Mouse (Mus musculus) G1E (cell line): ENCODE results near the gene Vmn1r196. TPM values are rescaled to one million over a fixed set of nuclear protein-coding genes. Genes with fewer than 3 reads are reported as not detected.
"Not testable (repeated sequence)": the region's sequence is repeated elsewhere in the genome, so short reads cannot be mapped to it uniquely, and the experiment has no call there.

ENCODE experiments used
- ATAC-seq: 2 replicates; pipeline ENCODE4 v1.8.0; 2016; ENCODE audit warnings: mild to moderate bottlenecking; ENCODE audit not compliant: insufficient number of reproducible peaks, poor library complexity, low FRiP score, severe bottlenecking; ENCODE audit errors: extremely low read depth
- DNase-seq: peaks from one replicate; pipeline ENCODE4 v3.0.0; 2012; ENCODE audit warnings: low spot score
- H3K27me3 ChIP-seq: 2 replicates; pipeline ENCODE4 v1.6.1; 2012; ENCODE audit warnings: mild to moderate bottlenecking, low read length, inconsistent platforms; ENCODE audit not compliant: insufficient read depth
- H3K36me3 ChIP-seq: replicated peaks from 2 replicates; pipeline ENCODE3; 2012; ENCODE audit warnings: mild to moderate bottlenecking, inconsistent platforms
- H3K4me1 ChIP-seq: 2 replicates; pipeline ENCODE4 v1.6.1; 2012; ENCODE audit warnings: low read depth, low read length, inconsistent platforms, mixed read lengths; ENCODE audit not compliant: insufficient read depth
- H3K4me3 ChIP-seq: 2 replicates; pipeline ENCODE4 v1.5.1; 2012; ENCODE audit warnings: low read depth, mild to moderate bottlenecking, inconsistent platforms, low read length, moderate library complexity, mixed read lengths
- H3K9me3 ChIP-seq: replicated peaks from 2 replicates; pipeline ENCODE4 v1.6.1; 2012; ENCODE audit warnings: inconsistent platforms
- CTCF ChIP-seq: IDR thresholded peaks from 2 replicates; pipeline ENCODE4 v1.5.1; 2012; ENCODE audit warnings: low read depth, low read length, inconsistent platforms, mixed read lengths
- GATA1 ChIP-seq: IDR thresholded peaks from 2 replicates; pipeline ENCODE4 v1.6.1; 2012; ENCODE audit warnings: borderline replicate concordance, low read length, inconsistent platforms, mixed read lengths
- GATA2 ChIP-seq: IDR thresholded peaks from 2 replicates; pipeline ENCODE4 v1.6.1; 2012; ENCODE audit warnings: low read depth, low read length, inconsistent platforms, borderline replicate concordance
- POLR2AphosphoS5 ChIP-seq: IDR thresholded peaks from 2 replicates; pipeline ENCODE4 v1.6.1; 2012; ENCODE audit warnings: low read depth, low read length, inconsistent platforms; ENCODE audit not compliant: insufficient replicate concordance
- TAL1 ChIP-seq: conservative IDR thresholded peaks from 2 replicates; pipeline ENCODE4 v1.6.1; 2012; ENCODE audit warnings: low read depth, low read length, inconsistent platforms, mixed read lengths
- polyA plus RNA-seq: library from polyadenylated mRNA; stranded (reverse); fragments of >175 nt; gene quantifications from 2 replicates; pipeline ENCODE4 v1.2.3, GENCODE M21; 2012
- total RNA-seq, 2 experiments: library from RNA; stranded (forward) in 1 of 2; stranded (reverse) in 1 of 2; fragments of 200-1000 nt in 1 of 2; fragments of >200 nt in 1 of 2; fragmentation: Nextera tagmentation in 1 of 2; gene quantifications; 2 replicates each; pipeline ENCODE4 v1.2.3; 2014 to 2017

Vmn1r196 gene
- total RNA-seq (2014; fragmentation: Nextera tagmentation) (not detected in 2 replicates), total RNA-seq (2017) (0.05 and 0.06 TPM in 2 replicates), polyA plus RNA-seq (not detected in 2 replicates)

DNA sequence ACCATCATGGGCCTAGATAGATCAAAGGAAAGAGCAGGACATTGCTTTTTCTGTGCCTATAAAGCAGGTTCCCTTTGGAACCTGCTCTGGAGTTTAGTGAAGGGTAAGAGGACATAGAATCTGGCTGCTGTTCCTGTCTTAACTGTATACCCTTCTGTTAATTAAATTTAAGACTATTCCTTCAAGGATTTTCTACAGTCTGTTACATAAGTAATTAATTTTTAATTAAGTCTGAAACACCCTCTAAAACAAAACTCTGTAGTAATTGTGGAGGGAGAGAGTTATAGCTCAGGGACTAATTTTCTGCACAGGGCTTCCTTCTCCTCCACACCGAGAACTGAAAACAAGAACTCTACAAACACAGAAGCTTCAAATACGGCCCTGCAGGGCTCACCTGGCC is at the start of gene Vmn1r196:
TSS of gene Vmn1r196 (plus strand) at position 301 of the 400 bp plus-strand sequence.
- no peaks in the 10 kb centered on the region for H3K27me3 ChIP-seq
- ATAC-seq (no peak), DNase-seq (no peak)

DNA sequence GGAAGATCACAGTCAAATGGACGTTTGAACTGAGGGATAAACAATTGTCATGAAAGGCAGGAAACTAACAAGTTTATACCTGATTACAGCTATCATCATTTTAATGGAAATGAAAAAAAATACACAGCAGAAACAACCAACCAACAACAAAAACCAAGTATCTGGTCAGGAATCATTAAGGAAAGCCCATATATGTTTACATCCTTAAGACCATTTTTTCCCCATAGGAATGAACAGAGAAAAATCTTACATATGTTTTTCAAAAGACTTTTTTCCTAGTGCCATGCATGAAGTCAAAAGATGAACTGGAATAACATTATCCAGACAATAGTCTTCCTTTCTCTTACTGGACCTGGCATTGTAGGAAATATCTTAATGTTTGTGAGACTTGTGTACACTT is 45.8 kb upstream of the Vmn1r196 start, which contains the start of gene Vmn1r194:
TSS of gene Vmn1r194 (plus strand) at position 301 of the 400 bp plus-strand sequence.
- Histone ChIP-seq H3K36me3 (no peaks in the 10 kb centered on the region), H3K27me3 (0 out of 2 replicates have a peak, but pooled peaks cover 4% of the 10 kb centered on the region), H3K4me3 (no peak within 1 kb of the TSS), H3K9me3 (no peaks in the 10 kb centered on the region), H3K4me1 (no peaks in the 10 kb centered on the region)
- TF ChIP-seq GATA1 (no peak), CTCF (no peak), GATA2 (no peak), TAL1 (no peak), POLR2AphosphoS5 (no peak)
- DNase-seq (no peak), ATAC-seq (no peak)

More for the DNA sequence above, at the start of gene Vmn1r196:
- Histone ChIP-seq H3K4me3 (no peak within 1 kb of the TSS), H3K9me3 (no peaks in the 10 kb centered on the region), H3K36me3 (no peaks in the 10 kb centered on the region), H3K4me1 (no peaks in the 10 kb centered on the region)
- TF ChIP-seq GATA1 (no peak), CTCF (no peak), TAL1 (no peak), GATA2 (no peak), POLR2AphosphoS5 (no peak)

DNA sequence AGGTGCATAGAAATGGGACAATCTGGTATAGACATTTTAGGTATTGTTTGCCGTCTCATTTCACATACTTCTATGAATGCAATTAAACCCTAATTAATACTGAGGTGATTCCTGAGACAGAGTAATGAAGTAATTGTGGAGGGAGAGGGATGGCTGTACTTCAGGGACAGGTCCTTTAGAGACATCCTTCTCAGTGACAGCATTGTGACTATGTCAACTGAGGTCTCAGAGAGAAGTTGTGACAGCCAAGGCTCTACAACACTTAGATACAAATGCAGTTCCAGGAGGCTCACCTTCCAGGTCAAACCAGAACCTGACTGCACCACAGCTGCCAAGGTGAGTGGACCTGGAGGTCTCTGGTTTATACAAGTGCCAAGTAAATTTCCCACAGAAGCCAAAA is 19.5 kb upstream of the Vmn1r196 start, which contains the start of gene Vmn1r195:
TSS of gene Vmn1r195 (plus strand) at position 301 of the 400 bp plus-strand sequence.
- not testable (repeated sequence) for H3K4me1 ChIP-seq, H3K36me3 ChIP-seq, ATAC-seq, H3K27me3 ChIP-seq, H3K4me3 ChIP-seq, H3K9me3 ChIP-seq, DNase-seq

DNA sequence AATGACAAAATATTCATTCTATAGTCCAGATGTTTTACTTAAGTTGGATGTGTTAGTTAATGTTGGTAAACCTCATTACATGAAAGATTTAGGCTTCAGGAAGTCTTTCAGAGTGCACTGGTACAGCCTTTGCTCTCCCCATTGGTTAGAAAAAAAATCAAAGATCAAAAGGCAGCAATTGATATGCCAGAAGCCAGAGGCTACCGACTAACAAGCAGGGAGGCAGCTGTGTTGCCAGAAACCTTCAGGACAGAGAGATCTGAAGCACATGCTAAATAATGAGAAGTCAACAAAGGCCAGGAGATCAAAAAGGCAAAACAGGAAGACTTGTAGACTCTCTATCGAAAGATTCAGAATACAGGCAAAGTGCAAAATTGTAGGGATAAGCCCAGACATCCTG is 18.0 kb upstream of the Vmn1r196 start:
- no peak for DNase-seq
- ATAC-seq, result no peak
- Histone ChIP-seq H3K4me1 (no peaks in the 10 kb centered on the region), H3K27me3 (no peaks in the 10 kb centered on the region; the same call in 1 of the 2 replicates), H3K9me3 (no peaks in the 10 kb centered on the region), H3K36me3 (no peaks in the 10 kb centered on the region), H3K4me3 (no peak overlapping the region)
- TF ChIP-seq POLR2AphosphoS5 (no peak), TAL1 (no peak), CTCF (no peak), GATA1 (no peak), GATA2 (no peak)

DNA sequence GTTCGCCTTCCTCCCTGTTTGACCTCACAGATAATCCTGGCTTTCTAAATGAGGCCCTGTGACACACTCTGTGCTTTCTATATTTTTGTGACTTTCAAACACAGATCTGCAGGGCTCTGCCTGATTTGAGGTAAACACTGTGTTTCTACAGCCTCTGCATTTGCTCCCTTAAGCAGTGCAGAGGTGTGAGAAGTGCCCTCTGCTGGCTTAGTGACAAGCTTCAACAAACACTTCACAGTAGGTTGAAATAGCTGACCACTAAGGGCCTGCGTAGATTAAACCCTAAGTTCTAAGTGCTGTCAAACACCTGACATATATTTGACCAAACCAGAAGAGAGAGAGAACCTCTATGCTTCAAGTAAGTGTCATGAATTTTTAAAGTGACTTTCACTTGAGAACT is 5.1 kb upstream of the Vmn1r196 start:
- ATAC-seq, result no peak
- TF ChIP-seq TAL1 (no peak), POLR2AphosphoS5 (no peak), GATA1 (no peak), GATA2 (no peak), CTCF (no peak)
- no peak for DNase-seq
- no peaks in the 10 kb centered on the region for H3K4me1 ChIP-seq
- no peaks in the 10 kb centered on the region for H3K27me3 ChIP-seq
- no peaks in the 10 kb centered on the region for H3K9me3 ChIP-seq
- no peaks in the 10 kb centered on the region for H3K36me3 ChIP-seq
- H3K4me3 ChIP-seq, result no peak overlapping the region

DNA sequence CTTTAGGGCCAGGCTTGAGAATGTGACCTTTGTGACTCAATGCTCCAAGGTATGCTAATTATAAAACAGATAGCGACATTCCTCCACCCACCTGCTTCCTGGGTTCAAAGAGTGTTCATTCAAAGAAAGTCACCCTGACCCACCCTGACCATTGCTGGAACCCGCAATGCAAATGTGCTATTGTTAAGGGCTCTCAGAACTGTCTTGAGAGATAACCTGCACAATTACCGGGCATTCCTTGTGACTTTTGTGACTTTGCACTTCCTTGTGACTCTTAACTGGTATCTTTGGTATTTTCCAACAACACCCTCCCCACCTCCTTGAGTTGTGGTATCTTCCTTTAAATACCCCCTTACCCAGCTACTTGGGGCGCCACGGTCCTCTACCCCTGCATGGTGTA is 18.4 kb downstream of the Vmn1r196 start:
- not testable (repeated sequence) for ATAC-seq, H3K27me3 ChIP-seq

DNA sequence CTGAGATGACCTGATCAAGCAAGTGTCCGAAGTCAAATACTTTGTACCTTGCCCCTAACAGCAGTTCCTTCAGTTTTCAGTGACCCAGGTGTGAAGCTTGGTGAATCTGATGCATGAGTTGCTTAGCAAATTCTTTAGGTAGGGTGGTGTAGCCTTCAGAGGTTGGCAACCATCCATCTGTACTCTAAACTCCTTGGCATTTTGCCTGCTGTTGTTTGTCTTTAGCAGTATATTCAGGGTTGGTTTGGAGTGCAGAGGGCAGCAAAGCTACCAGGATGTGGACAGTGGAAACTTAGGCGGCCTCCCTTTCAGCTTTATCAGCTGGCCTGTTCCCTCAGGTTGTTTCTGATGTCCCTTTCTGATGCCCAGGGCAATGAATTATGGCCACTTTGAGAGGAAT is 25.6 kb downstream of the Vmn1r196 start:
- Histone ChIP-seq H3K4me1 (no peaks in the 10 kb centered on the region), H3K36me3 (no peaks in the 10 kb centered on the region), H3K27me3 (no peaks in the 10 kb centered on the region), H3K9me3 (no peaks in the 10 kb centered on the region), H3K4me3 (no peak overlapping the region)
- DNase-seq (no peak), ATAC-seq (no peak)
- TF ChIP-seq GATA2 (no peak), CTCF (no peak), POLR2AphosphoS5 (no peak), TAL1 (no peak), GATA1 (no peak)

More for the DNA sequence above, 18.4 kb downstream of the Vmn1r196 start:
- H3K4me3 ChIP-seq, H3K36me3 ChIP-seq, DNase-seq, H3K9me3 ChIP-seq, H3K4me1 ChIP-seq: not testable (repeated sequence)
